Mouse (Mus musculus): Measurements from ENCODE around the gene Upk3a. TPM values are rescaled to one million over a fixed set of nuclear protein-coding genes. Genes with fewer than 3 reads are reported as not detected.

Upk3a gene
- polyA plus RNA-seq, 1 experiment from 2014 or later, result 0.47 TPM

- Histone ChIP-seq H3K4me2 (ENCODE audit: low read depth, low read length) (no peak overlapping the region), H3K36me3 (ENCODE audit: control insufficient read depth, insufficient read depth) (no peaks in the 10 kb centered on the region), H3K9me3 (replicated peaks; ENCODE audit: control insufficient read depth, low read length) (no peaks in the 10 kb centered on the region), H3K27me3 (ENCODE audit: control insufficient read depth, insufficient read depth, low read length) (no peaks in the 10 kb centered on the region; the same call in 1 of the 2 replicates), H3K27ac (ENCODE audit: low read length) (no peak overlapping the region), H3K4me3 (ENCODE audit: low read length) (no peak overlapping the region), H3K4me1 (ENCODE audit: control insufficient read depth, insufficient read depth, low read length) (no peaks in the 10 kb centered on the region), H3K9ac (ENCODE audit: low read length) (no peak overlapping the region)
- WGBS, result 0% methylated on average over 1 of the region's 1 CpGs
- no peak; the same call in 1 of the 2 replicates for ATAC-seq (replicated peaks; ENCODE audit: extremely low read depth, insufficient read depth, low FRiP score)
Observed at GRCm38 (mm10) chr15:84995967-84996366, 21.0 kb upstream of the Upk3a start.

- Histone ChIP-seq H3K27ac (ENCODE audit: low read length) (no peak overlapping the region), H3K4me2 (ENCODE audit: low read depth, low read length) (no peak overlapping the region), H3K27me3 (ENCODE audit: control insufficient read depth, insufficient read depth, low read length) (no peaks in the 10 kb centered on the region; the same call in 1 of the 2 replicates), H3K36me3 (ENCODE audit: control insufficient read depth, insufficient read depth) (no peaks in the 10 kb centered on the region), H3K4me3 (ENCODE audit: low read length) (no peak overlapping the region), H3K9ac (ENCODE audit: low read length) (no peak overlapping the region), H3K4me1 (ENCODE audit: control insufficient read depth, insufficient read depth, low read length) (no peaks in the 10 kb centered on the region), H3K9me3 (replicated peaks; ENCODE audit: control insufficient read depth, low read length) (no peaks in the 10 kb centered on the region)
- no peak for ATAC-seq (replicated peaks; ENCODE audit: extremely low read depth, insufficient read depth, low FRiP score)
- 64% methylated on average over 14 of the region's 14 CpGs for WGBS
Observed at GRCm38 (mm10) chr15:84997768-84998454, 19.0 kb upstream of the Upk3a start.

- Histone ChIP-seq H3K4me2 (ENCODE audit: low read depth, low read length) (no peak overlapping the region), H3K27me3 (ENCODE audit: control insufficient read depth, insufficient read depth, low read length) (no peaks in the 10 kb centered on the region; the same call in 1 of the 2 replicates), H3K4me1 (ENCODE audit: control insufficient read depth, insufficient read depth, low read length) (no peaks in the 10 kb centered on the region), H3K9ac (ENCODE audit: low read length) (no peak overlapping the region), H3K9me3 (replicated peaks; ENCODE audit: control insufficient read depth, low read length) (no peaks in the 10 kb centered on the region), H3K4me3 (ENCODE audit: low read length) (no peak overlapping the region), H3K27ac (ENCODE audit: low read length) (no peak overlapping the region), H3K36me3 (ENCODE audit: control insufficient read depth, insufficient read depth) (no peaks in the 10 kb centered on the region)
- WGBS, result 64% methylated on average over 7 of the region's 7 CpGs
- ATAC-seq (replicated peaks; ENCODE audit: extremely low read depth, insufficient read depth, low FRiP score), result no peak
Observed at GRCm38 (mm10) chr15:84999911-85000310, 17.0 kb upstream of the Upk3a start.

- no peak overlapping the region for H3K27ac ChIP-seq (ENCODE audit: low read length)
- H3K27me3 ChIP-seq (ENCODE audit: control insufficient read depth, insufficient read depth, low read length), result no peaks in the 10 kb centered on the region; the same call in 1 of the 2 replicates
- no peak overlapping the region for H3K4me2 ChIP-seq (ENCODE audit: low read depth, low read length)
- no peaks in the 10 kb centered on the region for H3K9me3 ChIP-seq (replicated peaks; ENCODE audit: control insufficient read depth, low read length)
- 0 out of 2 replicates have a peak overlapping the region, but pooled peaks have one; percentile 4 for H3K9ac ChIP-seq (ENCODE audit: low read length)
- peak; percentile 79; the same call in 1 of the 2 replicates for ATAC-seq (replicated peaks; ENCODE audit: extremely low read depth, insufficient read depth, low FRiP score)
- 18% methylated on average over 29 of the region's 29 CpGs for WGBS
- no peaks in the 10 kb centered on the region for H3K4me1 ChIP-seq (ENCODE audit: control insufficient read depth, insufficient read depth, low read length)
- no peak overlapping the region for H3K4me3 ChIP-seq (ENCODE audit: low read length)
- no peaks in the 10 kb centered on the region for H3K36me3 ChIP-seq (ENCODE audit: control insufficient read depth, insufficient read depth)
Observed at GRCm38 (mm10) chr15:85000984-85001982, 15.7 kb upstream of the Upk3a start.

- H3K36me3 ChIP-seq (ENCODE audit: control insufficient read depth, insufficient read depth), result no peaks in the 10 kb centered on the region
- H3K4me1 ChIP-seq (ENCODE audit: control insufficient read depth, insufficient read depth, low read length), result peaks cover 14% of the 10 kb centered on the region
- no peak overlapping the region for H3K27ac ChIP-seq (ENCODE audit: low read length)
- ATAC-seq (replicated peaks; ENCODE audit: extremely low read depth, insufficient read depth, low FRiP score), result no peak
- no peaks in the 10 kb centered on the region for H3K9me3 ChIP-seq (replicated peaks; ENCODE audit: control insufficient read depth, low read length)
- 61% methylated on average over 8 of the region's 8 CpGs for WGBS
- H3K27me3 ChIP-seq (ENCODE audit: control insufficient read depth, insufficient read depth, low read length), result no peaks in the 10 kb centered on the region
- no peak overlapping the region for H3K9ac ChIP-seq (ENCODE audit: low read length)
- H3K4me2 ChIP-seq (ENCODE audit: low read depth, low read length), result no peak overlapping the region
- no peak overlapping the region for H3K4me3 ChIP-seq (ENCODE audit: low read length)
Observed at GRCm38 (mm10) chr15:85009666-85010065, 7.3 kb upstream of the Upk3a start.

- H3K9me3 ChIP-seq (replicated peaks; ENCODE audit: control insufficient read depth, low read length), result no peaks in the 10 kb centered on the region
- no peak for ATAC-seq (replicated peaks; ENCODE audit: extremely low read depth, insufficient read depth, low FRiP score)
- no peaks in the 10 kb centered on the region for H3K36me3 ChIP-seq (ENCODE audit: control insufficient read depth, insufficient read depth)
- peaks cover 9% of the 10 kb centered on the region for H3K27me3 ChIP-seq (ENCODE audit: control insufficient read depth, insufficient read depth, low read length)
- no peak overlapping the region for H3K4me3 ChIP-seq (ENCODE audit: low read length)
- H3K27ac ChIP-seq (ENCODE audit: low read length), result peak overlapping the region; percentile 26
- peak overlapping the region; percentile 26 for H3K4me2 ChIP-seq (ENCODE audit: low read depth, low read length)
- H3K9ac ChIP-seq (ENCODE audit: low read length), result no peak overlapping the region
- H3K4me1 ChIP-seq (ENCODE audit: control insufficient read depth, insufficient read depth, low read length), result peaks cover 23% of the 10 kb centered on the region
- WGBS, result 28% methylated on average over 19 of the region's 19 CpGs
Observed at GRCm38 (mm10) chr15:85011895-85012661, 4.9 kb upstream of the Upk3a start.

GRCm38 (mm10) chr15:85012662-85013054 lies 4.3 kb upstream of the Upk3a start:
- ATAC-seq (replicated peaks; ENCODE audit: extremely low read depth, insufficient read depth, low FRiP score), result 0 out of 2 replicates have a peak, but pooled peaks have one; percentile 60
- Histone ChIP-seq H3K27me3 (ENCODE audit: control insufficient read depth, insufficient read depth, low read length) (peaks cover 9% of the 10 kb centered on the region), H3K36me3 (ENCODE audit: control insufficient read depth, insufficient read depth) (no peaks in the 10 kb centered on the region), H3K4me3 (ENCODE audit: low read length) (no peak overlapping the region), H3K9me3 (replicated peaks; ENCODE audit: control insufficient read depth, low read length) (no peaks in the 10 kb centered on the region), H3K9ac (ENCODE audit: low read length) (no peak overlapping the region), H3K4me1 (ENCODE audit: control insufficient read depth, insufficient read depth, low read length) (peaks cover 24% of the 10 kb centered on the region), H3K4me2 (ENCODE audit: low read depth, low read length) (peak overlapping the region; percentile 26), H3K27ac (ENCODE audit: low read length) (peak overlapping the region; percentile 26)
- WGBS, result 12% methylated on average over 2 of the region's 2 CpGs

GRCm38 (mm10) chr15:85015771-85016170 lies 1.2 kb upstream of the Upk3a start:
- Histone ChIP-seq H3K4me1 (ENCODE audit: control insufficient read depth, insufficient read depth, low read length) (peaks cover 24% of the 10 kb centered on the region), H3K9ac (ENCODE audit: low read length) (no peak overlapping the region), H3K4me3 (ENCODE audit: low read length) (no peak overlapping the region), H3K36me3 (ENCODE audit: control insufficient read depth, insufficient read depth) (no peaks in the 10 kb centered on the region), H3K9me3 (replicated peaks; ENCODE audit: control insufficient read depth, low read length) (no peaks in the 10 kb centered on the region), H3K27ac (ENCODE audit: low read length) (no peak overlapping the region), H3K27me3 (ENCODE audit: control insufficient read depth, insufficient read depth, low read length) (peaks cover 9% of the 10 kb centered on the region), H3K4me2 (ENCODE audit: low read depth, low read length) (peak overlapping the region; percentile 14; the same call in 1 of the 2 replicates)
- WGBS, result 58% methylated on average over 11 of the region's 11 CpGs
- no peak for ATAC-seq (replicated peaks; ENCODE audit: extremely low read depth, insufficient read depth, low FRiP score)

All from heart, embryonic 16.5 days (tissue).